Comparison of ENCODE assay signal across 8 mouse cellular contexts in the genomic region with DNA sequence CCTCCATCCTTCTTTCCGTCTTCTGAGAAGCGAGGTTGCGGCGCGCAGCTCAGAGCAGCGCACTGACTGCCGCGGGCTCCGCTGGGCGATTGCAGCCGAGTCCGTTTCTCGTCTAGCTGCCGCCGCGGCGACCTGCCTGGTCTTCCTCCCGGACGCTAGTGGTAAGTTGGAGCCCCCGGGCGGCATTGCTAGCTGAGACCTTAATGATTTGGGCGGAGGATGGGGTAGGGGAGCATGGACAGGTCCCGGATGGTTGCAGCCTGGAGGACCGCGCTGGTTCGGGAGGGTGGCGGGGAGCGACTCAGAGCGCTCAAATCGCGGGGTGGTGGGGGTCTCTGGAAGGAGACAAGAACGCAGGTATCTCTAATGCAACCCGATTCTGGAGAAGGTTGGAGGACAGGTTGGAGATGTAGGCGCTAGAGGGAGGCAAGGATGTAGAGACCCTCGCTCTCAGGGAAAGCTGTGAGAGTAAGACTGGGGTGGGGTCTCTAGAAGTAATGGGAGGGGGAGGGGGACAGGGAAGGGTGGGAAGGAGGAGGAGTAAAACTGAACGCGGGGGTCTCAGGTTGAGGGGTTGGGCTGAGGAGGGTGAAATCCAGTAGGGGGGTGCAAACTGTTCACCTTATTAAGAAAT. TPM values are rescaled to one million over a fixed set of nuclear protein-coding genes. Genes with fewer than 3 reads are reported as not detected.
DNase-seq lines count a peak whose midpoint lies in the region; ATAC-seq and TF ChIP-seq lines count a peak whose summit lies in the region.

No protein-coding gene starts in this region.

- peaks cover 3% of the 10 kb centered on the region; the same call in 1 of the 2 replicates for H3K27me3 ChIP-seq in liver, postnatal 0 days (ENCODE audit: insufficient read depth, low read length)
- peaks cover 2% of the 10 kb centered on the region for H3K27me3 ChIP-seq in intestine, embryonic 16.5 days (replicated peaks; ENCODE audit: control insufficient read depth, insufficient read depth, low read length)
- peaks cover 16% of the 10 kb centered on the region for H3K27me3 ChIP-seq in neural tube, embryonic 12.5 days (replicated peaks)

- no peak for TF ChIP-seq EP300 in liver, postnatal 0 days (IDR thresholded peaks at IDR 0.05; ENCODE audit: low read depth)

- no peak for TF ChIP-seq CTCF in liver, postnatal 0 days (IDR thresholded peaks at IDR 0.05; ENCODE audit: low read depth)

- H3K9me3 ChIP-seq in liver, postnatal 0 days (ENCODE audit: low read length), result no peaks in the 10 kb centered on the region
- no peaks in the 10 kb centered on the region for H3K9me3 ChIP-seq in intestine, embryonic 16.5 days (ENCODE audit: control insufficient read depth, low read length)
- H3K9me3 ChIP-seq in neural tube, embryonic 12.5 days, result no peaks in the 10 kb centered on the region

- no peak overlapping the region for H3K4me3 ChIP-seq in liver, postnatal 0 days (ENCODE audit: low read depth, low read length)
- peak overlapping the region; percentile 23 for H3K4me3 ChIP-seq in intestine, embryonic 16.5 days (ENCODE audit: low read length)
- H3K4me3 ChIP-seq in neural tube, embryonic 12.5 days, result peak overlapping the region; percentile 36

- peak; percentile 7 for DNase-seq in adrenal gland, postnatal 14 days
- DNase-seq in adrenal gland, adult (ENCODE audit: inconsistent age in 2 of 2, low spot score in 1 of 2), result no peak
- DNase-seq in liver, result peak; percentile 2
- DNase-seq in liver, postnatal 0 days, result no peak
- DNase-seq in adrenal gland, postnatal 36 days, result no peak
- DNase-seq in adrenal gland, postnatal 4 days (ENCODE audit: low spot score in 2 of 2), result no peak

- no peak for ATAC-seq in liver, postnatal 0 days
- ATAC-seq in intestine, embryonic 16.5 days, result no peak
- peak; percentile 69 for ATAC-seq in neural tube, embryonic 12.5 days (ENCODE audit: low FRiP score, low read depth)

- 21% methylated on average over 36 of the region's 37 CpGs for WGBS in liver, postnatal 0 days (ENCODE audit: insufficient replicate concordance)
- 16% methylated on average over 37 of the region's 37 CpGs for WGBS in intestine, embryonic 16.5 days
- 22% methylated on average over 37 of the region's 37 CpGs for WGBS in neural tube, embryonic 12.5 days

- no peak overlapping the region for H3K4me2 ChIP-seq in liver, postnatal 0 days (ENCODE audit: low read depth, low read length)
- peak overlapping the region; percentile 33 for H3K4me2 ChIP-seq in intestine, embryonic 16.5 days (ENCODE audit: low read depth, low read length)
- H3K4me2 ChIP-seq in neural tube, embryonic 12.5 days (replicated peaks), result peak overlapping the region; percentile 69

- H3K4me1 ChIP-seq in liver, postnatal 0 days (ENCODE audit: insufficient read depth), result no peaks in the 10 kb centered on the region
- no peaks in the 10 kb centered on the region for H3K4me1 ChIP-seq in intestine, embryonic 16.5 days (ENCODE audit: control insufficient read depth, insufficient read depth, low read length)
- no peaks in the 10 kb centered on the region for H3K4me1 ChIP-seq in neural tube, embryonic 12.5 days

- H3K36me3 ChIP-seq in liver, postnatal 0 days (replicated peaks; ENCODE audit: insufficient read depth, low read length), result no peaks in the 10 kb centered on the region
- H3K36me3 ChIP-seq in intestine, embryonic 16.5 days (ENCODE audit: control insufficient read depth, insufficient read depth, low read length), result no peaks in the 10 kb centered on the region
- H3K36me3 ChIP-seq in neural tube, embryonic 12.5 days, result no peaks in the 10 kb centered on the region

- no peak overlapping the region for H3K27ac ChIP-seq in liver, postnatal 0 days (ENCODE audit: low read depth)
- H3K27ac ChIP-seq in intestine, embryonic 16.5 days (ENCODE audit: low read length), result no peak overlapping the region
- H3K27ac ChIP-seq in neural tube, embryonic 12.5 days, result no peak overlapping the region

- H3K9ac ChIP-seq in liver, postnatal 0 days (replicated peaks), result no peak overlapping the region
- H3K9ac ChIP-seq in intestine, embryonic 16.5 days (ENCODE audit: low read depth, low read length), result no peak overlapping the region
- H3K9ac ChIP-seq in neural tube, embryonic 12.5 days, result no peak overlapping the region

RNA-seq across cellular contexts. Expression of gene Htr2c, which starts 0.7 kb away (rescaled TPM):
- total RNA-seq in adrenal gland, postnatal 14 days (2021), result not detected in 2 replicates
- not detected in 2 replicates for polyA plus RNA-seq in liver, postnatal 0 days (2015; fragmentation: Nextera tagmentation; extraction: Ambion mirVana)
- polyA plus RNA-seq in intestine, embryonic 16.5 days (2015; fragmentation: Nextera tagmentation; extraction: Ambion mirVana), result not detected in 2 replicates
- 0.30 and 1.1 TPM in 2 replicates for polyA plus RNA-seq in neural tube, embryonic 12.5 days (2016; fragmentation: Nextera tagmentation; extraction: Ambion mirVana)
- total RNA-seq in adrenal gland, postnatal 36 days (2021), result not detected
- total RNA-seq in adrenal gland, postnatal 4 days (2021), result under 1 TPM in 1 of 2 experiments, not detected in 1; 0.11 TPM

Comparison
In these comparisons a context has a peak if more than half of its experiments do, and no peak if none do; other contexts are left out.
1. DNase-seq: peak in adrenal gland, postnatal 14 days (single experiment) and liver (single experiment); none in adrenal gland, adult (0 of 2), liver, postnatal 0 days (single experiment), adrenal gland, postnatal 36 days (0 of 2) and adrenal gland, postnatal 4 days (0 of 2).